Mouse (Mus musculus) cerebellum, postnatal 36 days (tissue): ENCODE results near the gene Cpne6.

ENCODE experiments used
- DNase-seq, 2 experiments: peaks; one replicate each; pipeline ENCODE4 v3.0.0; 2021 to 2022; ENCODE audit warnings: mixed read lengths in 2 of 2

Cpne6 gene

DNA sequence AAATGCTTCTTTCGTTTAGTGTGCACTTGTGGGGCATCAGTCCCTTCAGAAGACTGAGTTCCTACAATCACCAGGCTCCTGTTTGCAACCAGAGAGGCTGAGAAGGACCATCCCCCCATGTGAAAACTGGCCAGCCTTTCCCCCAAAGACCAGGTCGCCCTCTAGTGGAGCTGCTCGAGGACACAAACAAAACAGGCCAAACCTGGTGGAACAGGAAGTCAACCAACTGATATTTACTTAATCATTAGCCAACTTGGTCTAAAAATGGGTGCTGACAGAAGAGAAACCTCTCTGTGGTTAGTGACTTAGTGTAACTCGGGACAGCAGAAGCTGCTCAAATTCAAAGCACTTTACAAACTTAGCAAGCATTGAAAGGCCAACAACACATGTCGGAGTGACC lies 46.8 kb downstream of the Cpne6 start:
- peak; percentile 77 to 78 for DNase-seq

DNA sequence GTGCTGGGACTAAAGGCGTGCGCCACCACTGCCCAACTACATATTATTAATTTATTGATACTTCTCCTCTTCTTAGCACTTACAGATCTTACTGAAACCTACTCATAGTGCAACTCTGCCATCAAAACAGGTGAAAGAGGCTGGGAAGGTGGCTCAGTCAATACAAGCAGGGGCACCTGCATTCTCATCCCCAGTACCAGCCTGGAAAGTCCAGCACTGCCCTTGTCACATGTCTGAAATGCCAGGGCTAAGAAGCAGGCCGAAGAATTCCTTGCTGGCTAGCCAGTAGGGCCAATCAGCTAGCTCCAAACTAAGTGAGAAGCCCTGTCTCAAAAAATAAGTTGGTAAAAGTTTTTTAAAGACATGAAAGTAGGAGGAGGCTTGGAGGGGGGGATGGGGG lies 47.3 kb downstream of the Cpne6 start:
- no peak for DNase-seq

DNA sequence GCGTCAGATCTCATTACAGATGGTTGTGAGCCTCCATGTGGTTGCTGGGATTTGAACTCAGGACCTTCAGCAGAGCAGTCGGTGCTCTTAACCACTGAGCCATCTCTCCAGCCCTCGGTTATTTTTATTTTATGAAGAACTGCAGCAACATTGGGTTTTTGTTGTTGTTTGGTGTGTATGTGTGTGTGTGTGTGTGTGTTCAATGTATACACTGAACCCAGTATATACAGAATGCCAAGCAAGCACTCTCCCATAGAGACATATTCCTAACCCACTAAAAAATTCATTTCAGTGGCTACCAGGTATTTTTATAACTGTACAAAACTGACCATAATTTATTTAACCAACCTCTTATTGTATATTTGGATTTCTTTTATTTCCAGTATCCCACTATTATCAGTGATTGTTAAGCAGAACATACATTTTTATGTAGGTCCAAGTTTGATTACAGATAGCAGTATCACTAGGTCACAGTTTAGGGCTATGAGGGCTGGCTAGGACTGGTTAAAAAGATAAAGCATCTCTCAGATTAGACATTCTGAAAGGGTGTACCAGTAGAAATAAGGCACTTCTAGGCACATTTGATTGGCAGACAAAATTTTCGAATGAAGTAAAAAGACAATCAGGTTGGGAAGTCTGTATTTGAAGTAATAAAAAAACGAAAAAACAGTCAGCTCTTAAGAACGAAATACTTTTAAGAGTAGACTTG lies 48.6 kb downstream of the Cpne6 start:
- DNase-seq = no peak

GRCm38 (mm10) chr14:55559799-55560201 lies 49.6 kb downstream of the Cpne6 start, which contains the start of gene Dcaf11:
Gene Dcaf11, plus strand, starts transcription at chr14:55560006.
- DNase-seq = peak; percentile 90 to 91

- peak; percentile 98 for DNase-seq
Observed at GRCm38 (mm10) chr14:55560202-55561073, 50.2 kb downstream of the Cpne6 start, which contains the start of gene A730061H03Rik. Gene A730061H03Rik, minus strand, starts transcription at chr14:55560406.

DNA sequence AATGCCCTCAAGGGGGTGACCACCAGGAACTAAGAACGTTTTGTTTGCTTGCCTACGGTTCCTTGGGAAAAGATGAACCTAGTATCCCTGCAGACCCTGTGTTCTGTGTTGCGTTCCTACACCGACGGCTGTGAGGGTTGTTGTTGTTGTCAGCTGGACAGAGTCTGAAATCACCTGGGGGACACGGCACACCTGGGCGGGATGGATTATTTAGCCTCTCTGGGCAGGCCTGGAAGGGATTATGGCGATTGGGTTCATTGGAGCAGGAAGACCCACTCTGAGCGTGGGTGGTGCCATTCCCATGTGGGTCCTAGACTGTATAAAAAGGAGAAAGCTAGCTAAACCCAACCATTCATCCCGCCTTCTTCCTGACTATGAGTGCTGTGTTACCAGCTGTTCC lies 51.6 kb downstream of the Cpne6 start:
- no peak for DNase-seq

GRCm38 (mm10) chr14:55563249-55563648 lies 53.0 kb downstream of the Cpne6 start:
- DNase-seq = no peak

- DNase-seq = no peak
Observed at GRCm38 (mm10) chr14:55565748-55566147, 55.5 kb downstream of the Cpne6 start.
